Mouse (Mus musculus) neutrophil, adult 5-6 weeks (primary cell): ENCODE results near the gene Sema6b. TPM values are rescaled to one million over a fixed set of nuclear protein-coding genes. Genes with fewer than 3 reads are reported as not detected.

Experiments used
- total RNA-seq: library from RNA; stranded (forward); fragments of 200-1000 nt; gene quantifications from 2 replicates; pipeline ENCODE4 v1.2.3, GENCODE M21; 2017

The Sema6b gene
- total RNA-seq, 1 experiment from 2014 or later = 11.5 TPM

Other genes starting within 250 kb of the Sema6b start
- 46.8 and 51.0 TPM in 2 replicates for gene Zfp959, start 248.2 kb downstream of the Sema6b start, total RNA-seq
- 14.4 and 17.6 TPM in 2 replicates for gene Zfp119b, start 190.8 kb downstream of the Sema6b start, total RNA-seq
- 19.0 and 30.3 TPM in 2 replicates for gene Ebi3, start 187.7 kb downstream of the Sema6b start, total RNA-seq
- gene Yju2, start 181.2 kb downstream of the Sema6b start, total RNA-seq = 19.8 and 20.5 TPM in 2 replicates
- 1.4 and 1.7 TPM in 2 replicates for gene Shd, start 169.9 kb downstream of the Sema6b start, total RNA-seq
- gene Fsd1, start 153.8 kb downstream of the Sema6b start, total RNA-seq = not detected in 2 replicates
- gene Stap2, start 134.8 kb downstream of the Sema6b start, total RNA-seq = 1.6 TPM in 1 of 2 replicates, not detected in the other
- 64.9 and 86.9 TPM in 2 replicates for gene Mpnd, start 134.6 kb downstream of the Sema6b start, total RNA-seq
- gene Sh3gl1, start 103.7 kb downstream of the Sema6b start, total RNA-seq = 44.8 and 48.6 TPM in 2 replicates
- 1.4 TPM in 2 replicates for gene Chaf1a, start 99.9 kb downstream of the Sema6b start, total RNA-seq
- 31.3 and 49.5 TPM in 2 replicates for gene Ubxn6, start 65.3 kb downstream of the Sema6b start, total RNA-seq
- gene Hdgfl2, start 60.7 kb downstream of the Sema6b start, total RNA-seq = 153 and 189 TPM in 2 replicates
- 1.1 and 1.2 TPM in 2 replicates for gene Plin4, start 30.5 kb downstream of the Sema6b start, total RNA-seq
- gene Plin5, start 22.7 kb downstream of the Sema6b start, total RNA-seq = 3.4 and 4.0 TPM in 2 replicates
- gene Lrg1, start 18.3 kb downstream of the Sema6b start, total RNA-seq = 126 and 131 TPM in 2 replicates
- 1.3 and 1.4 TPM in 2 replicates for gene Tnfaip8l1, start 22.1 kb upstream of the Sema6b start, total RNA-seq
- gene Mydgf, start 43.6 kb upstream of the Sema6b start, total RNA-seq = 13.9 and 18.0 TPM in 2 replicates
- 14.0 and 14.5 TPM in 2 replicates for gene Dpp9, start 78.6 kb upstream of the Sema6b start, total RNA-seq
- gene Fem1a, start 116.5 kb upstream of the Sema6b start, total RNA-seq = 22.2 and 23.8 TPM in 2 replicates
- gene Ticam1, start 136.4 kb upstream of the Sema6b start, total RNA-seq = 4.8 and 6.4 TPM in 2 replicates
- 13.5 and 14.2 TPM in 2 replicates for gene Plin3, start 152.5 kb upstream of the Sema6b start, total RNA-seq
- gene Arrdc5, start 159.9 kb upstream of the Sema6b start, total RNA-seq = not detected in 2 replicates
- 2.3 and 2.4 TPM in 2 replicates for gene Uhrf1, start 163.0 kb upstream of the Sema6b start, total RNA-seq
- 27.2 and 29.6 TPM in 2 replicates for gene Kdm4b, start 185.7 kb upstream of the Sema6b start, total RNA-seq